Mouse (Mus musculus) liver, postnatal 0 days (tissue): Measurements from ENCODE around the gene Grid2. TPM values are rescaled to one million over a fixed set of nuclear protein-coding genes. Genes with fewer than 3 reads are reported as not detected.

Source experiments
- ATAC-seq: fragments of 200-750 bp; cut with Nextera tagmentation; 2 replicates; pipeline ENCODE4 v1.8.0; 2017; ENCODE audit warnings: mild to moderate bottlenecking, moderate library complexity
- DNase-seq: peaks from one replicate; pipeline ENCODE4 v3.0.0-alpha.2; 2016
- H3K27ac ChIP-seq: fragments of 300-500 bp; sonication (generic); 2 replicates; pipeline ENCODE4 v1.5.1; 2014; ENCODE audit warnings: antibody characterized with exemption, moderate library complexity, mild to moderate bottlenecking, low read depth
- H3K27me3 ChIP-seq: fragments of 300-500 bp; sonication (generic); 2 replicates; pipeline ENCODE4 v1.6.1; 2014; ENCODE audit warnings: low read length, control low read depth, mixed read lengths; ENCODE audit not compliant: insufficient read depth
- H3K36me3 ChIP-seq: fragments of 300-500 bp; sonication (generic); replicated peaks from 2 replicates; pipeline ENCODE4 v1.6.1; 2014; ENCODE audit warnings: mild to moderate bottlenecking, control low read depth, low read length, moderate library complexity, mixed read lengths; ENCODE audit not compliant: insufficient read depth
- H3K4me1 ChIP-seq: fragments of 300-500 bp; sonication (generic); 2 replicates; pipeline ENCODE4 v1.6.1; 2014; ENCODE audit warnings: antibody characterized with exemption, mild to moderate bottlenecking, control low read depth; ENCODE audit not compliant: insufficient read depth
- H3K4me2 ChIP-seq: fragments of 300-500 bp; sonication (generic); 2 replicates; pipeline ENCODE4 v1.6.1; 2014; ENCODE audit warnings: low read depth, mild to moderate bottlenecking, low read length, moderate library complexity, mixed read lengths
- H3K4me3 ChIP-seq: fragments of 300-500 bp; sonication (generic); 2 replicates; pipeline ENCODE4 v1.5.1; 2014; ENCODE audit warnings: low read depth, low read length
- H3K9ac ChIP-seq: fragments of 300-500 bp; sonication (generic); replicated peaks from 2 replicates; pipeline ENCODE4 v1.6.1; 2014; ENCODE audit warnings: mild to moderate bottlenecking, moderate library complexity
- H3K9me3 ChIP-seq: fragments of 300-500 bp; sonication (generic); 2 replicates; pipeline ENCODE4 v1.6.1; 2016; ENCODE audit warnings: mild to moderate bottlenecking, control low read depth, low read length, mixed read lengths
- CTCF ChIP-seq: sonication (generic); IDR thresholded peaks from 2 replicates; pipeline ENCODE4 v1.5.1; 2016; ENCODE audit warnings: antibody characterized with exemption, low read depth
- EP300 ChIP-seq: IDR thresholded peaks from 2 replicates; pipeline ENCODE4 v1.6.1; 2016; ENCODE audit warnings: antibody characterized with exemption, low read depth, mild to moderate bottlenecking
- WGBS: fragments of 180-500 bp; shearing (Covaris S2); extraction: QIAGEN DNeasy Blood & Tissue Kit; methylation state at CpG from one replicate; pipeline ENCODE4 v1.1.7; 2014; ENCODE audit not compliant: insufficient replicate concordance; 5-methylcytosine and 5-hydroxymethylcytosine counted together
- polyA plus RNA-seq: library from polyadenylated mRNA; unstranded; fragments of >200 nt; fragmentation: Nextera tagmentation; extraction: Ambion mirVana; gene quantifications from 2 replicates; pipeline ENCODE4 v1.2.1, GENCODE M21; 2015

Grid2 gene
- polyA plus RNA-seq, 1 experiment from 2014 or later: not detected

DNA sequence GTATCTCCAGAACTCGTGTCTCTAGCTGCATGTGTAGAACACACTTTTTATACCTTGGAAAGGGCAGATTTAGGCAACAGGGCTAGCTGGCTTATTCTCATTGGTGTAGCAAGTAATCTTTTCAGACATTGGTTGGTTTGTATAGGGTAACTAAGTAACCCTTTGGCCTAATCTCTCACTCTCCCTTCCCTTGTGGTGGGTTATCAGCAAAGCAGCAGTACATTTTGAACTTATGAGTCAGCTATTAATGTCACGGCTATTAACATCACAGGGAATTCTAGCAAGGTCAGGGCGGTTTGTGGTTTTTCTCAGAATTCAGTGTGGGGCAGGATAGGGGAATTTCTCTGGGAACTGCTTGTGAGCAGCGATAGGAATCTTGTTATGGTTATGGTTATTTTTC, 1007.8 kb downstream of the Grid2 start:
- ATAC-seq (no peak), DNase-seq (no peak)
- Histone ChIP-seq H3K4me2 (no peak overlapping the region), H3K4me3 (no peak overlapping the region), H3K27me3 (no peaks in the 10 kb centered on the region), H3K9ac (no peak overlapping the region), H3K9me3 (no peaks in the 10 kb centered on the region), H3K36me3 (no peaks in the 10 kb centered on the region), H3K4me1 (no peaks in the 10 kb centered on the region), H3K27ac (no peak overlapping the region)
- TF ChIP-seq CTCF: no peak
- TF ChIP-seq EP300: no peak
- WGBS: 67% methylated on average over 4 of the region's 4 CpGs

DNA sequence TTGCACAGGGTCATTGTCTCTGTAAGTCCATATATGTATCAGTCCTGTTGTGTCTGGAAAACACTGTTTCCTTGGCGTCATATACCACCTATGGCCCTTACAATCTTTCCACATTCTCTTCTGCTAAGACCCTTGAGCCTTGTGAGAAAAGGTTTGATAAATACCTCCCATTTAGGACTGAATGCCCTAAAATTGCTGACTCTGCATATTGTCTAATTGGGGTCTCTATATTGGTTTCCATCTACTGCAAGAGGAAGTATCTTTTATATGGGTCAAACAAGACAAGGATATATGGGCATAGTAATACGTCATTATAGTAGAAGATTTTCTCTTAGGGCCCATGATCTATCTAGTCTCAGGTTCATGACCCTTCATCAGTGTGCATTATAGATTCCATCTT, 1008.5 kb downstream of the Grid2 start:
- DNase-seq: no peak
- 82% methylated on average over 2 of the region's 2 CpGs for WGBS
- Histone ChIP-seq H3K9me3 (no peaks in the 10 kb centered on the region), H3K27ac (no peak overlapping the region), H3K27me3 (no peaks in the 10 kb centered on the region), H3K9ac (no peak overlapping the region), H3K4me2 (no peak overlapping the region), H3K36me3 (no peaks in the 10 kb centered on the region), H3K4me1 (no peaks in the 10 kb centered on the region), H3K4me3 (no peak overlapping the region)
- no peak for ATAC-seq
- TF ChIP-seq CTCF (no peak), EP300 (no peak)

DNA sequence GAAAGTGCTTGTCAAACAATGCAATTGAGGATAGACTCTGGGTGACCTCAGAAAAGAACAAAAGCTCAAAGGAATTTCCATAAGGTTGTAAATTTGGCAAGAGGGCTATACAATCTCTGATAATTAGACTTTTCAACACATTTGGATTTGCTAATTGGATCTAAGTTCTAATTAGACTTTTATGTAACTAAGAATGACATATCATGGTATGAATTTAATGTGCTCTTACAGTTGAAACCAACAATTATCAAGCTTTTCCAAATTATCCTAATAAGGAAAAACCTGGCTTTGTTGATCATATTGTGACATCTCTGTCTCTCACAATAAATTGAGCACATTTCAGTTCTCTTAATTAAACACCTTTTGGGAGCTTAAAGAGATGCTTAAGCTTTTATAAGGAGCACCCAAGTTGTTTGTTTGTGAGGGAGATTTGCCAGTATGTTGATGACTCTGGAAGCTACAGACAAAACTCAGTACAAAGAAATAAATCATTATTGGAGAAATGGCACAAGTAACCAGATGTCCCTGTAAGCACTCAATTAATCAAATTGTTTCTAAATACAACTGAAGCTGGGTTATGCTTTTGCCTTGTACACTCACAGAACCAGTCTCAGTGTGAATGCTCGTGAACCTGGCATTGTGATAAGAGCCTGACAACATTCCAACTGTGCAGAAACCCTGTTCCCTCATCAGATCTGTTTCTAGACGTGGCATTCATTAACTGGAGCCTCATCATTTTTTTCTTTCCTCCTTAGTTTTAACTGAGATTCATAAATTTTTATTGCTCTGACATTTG, 1018.8 kb downstream of the Grid2 start:
- Histone ChIP-seq H3K9ac (no peak overlapping the region), H3K4me3 (no peak overlapping the region), H3K27ac (no peak overlapping the region), H3K4me1 (no peaks in the 10 kb centered on the region), H3K4me2 (no peak overlapping the region), H3K9me3 (no peaks in the 10 kb centered on the region), H3K27me3 (no peaks in the 10 kb centered on the region), H3K36me3 (no peaks in the 10 kb centered on the region)
- TF ChIP-seq CTCF (no peak), EP300 (no peak)
- no peak for DNase-seq
- 41% methylated on average over 2 of the region's 2 CpGs for WGBS
- no peak for ATAC-seq

DNA sequence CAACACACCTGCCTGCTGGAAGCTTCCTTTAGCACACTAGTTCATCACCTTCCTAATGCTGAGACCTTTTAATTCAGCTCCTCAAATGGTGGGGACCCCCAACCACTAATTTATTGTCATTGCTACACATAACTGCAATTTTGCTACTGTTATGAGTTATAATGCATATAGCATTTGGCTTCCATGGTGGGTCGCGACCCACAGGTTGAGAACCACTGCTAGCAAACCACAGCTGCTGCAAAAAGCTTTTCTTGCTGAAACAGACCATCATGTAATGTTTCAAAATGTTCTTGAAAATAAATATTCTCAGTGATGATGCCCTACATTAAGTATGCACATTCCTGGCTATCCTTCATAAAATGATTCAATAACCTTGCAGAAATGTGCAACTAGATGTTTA, 1024.3 kb downstream of the Grid2 start:
- Histone ChIP-seq H3K4me3 (no peak overlapping the region), H3K36me3 (no peaks in the 10 kb centered on the region), H3K9ac (no peak overlapping the region), H3K4me2 (no peak overlapping the region), H3K4me1 (no peaks in the 10 kb centered on the region), H3K27ac (no peak overlapping the region), H3K27me3 (no peaks in the 10 kb centered on the region), H3K9me3 (no peaks in the 10 kb centered on the region)
- TF ChIP-seq EP300 (no peak), CTCF (no peak)
- ATAC-seq (no peak), DNase-seq (no peak)
- 71% methylated on average over 2 of the region's 2 CpGs for WGBS

DNA sequence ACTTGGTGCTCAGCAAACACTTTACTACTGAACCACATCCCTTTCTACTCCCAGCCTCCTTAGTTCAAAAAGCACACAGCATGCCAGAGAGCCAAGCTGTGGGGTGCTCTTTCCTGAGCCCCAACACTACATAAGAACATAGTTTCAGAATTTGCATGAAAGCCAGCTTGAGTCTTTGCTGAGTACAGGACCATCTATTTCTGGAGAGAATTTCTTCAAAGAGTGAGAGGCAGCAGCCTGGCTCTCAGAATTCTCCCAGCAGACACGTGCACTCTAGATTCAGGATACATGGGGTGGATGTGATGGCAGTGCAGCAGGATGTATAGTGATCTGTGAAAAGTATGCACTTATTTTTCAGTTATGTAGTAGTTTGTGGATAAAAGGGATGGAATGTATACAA, 1038.1 kb downstream of the Grid2 start:
- ATAC-seq (no peak), DNase-seq (no peak)
- H3K4me2 ChIP-seq: no peak overlapping the region
- 76% methylated on average over 1 of the region's 1 CpGs for WGBS
- H3K27me3 ChIP-seq: no peaks in the 10 kb centered on the region
- no peaks in the 10 kb centered on the region for H3K9me3 ChIP-seq
- H3K27ac ChIP-seq: no peak overlapping the region
- H3K9ac ChIP-seq: no peak overlapping the region
- H3K36me3 ChIP-seq: no peaks in the 10 kb centered on the region
- H3K4me1 ChIP-seq: no peaks in the 10 kb centered on the region
- TF ChIP-seq EP300: no peak
- no peak for TF ChIP-seq CTCF
- no peak overlapping the region for H3K4me3 ChIP-seq

DNA sequence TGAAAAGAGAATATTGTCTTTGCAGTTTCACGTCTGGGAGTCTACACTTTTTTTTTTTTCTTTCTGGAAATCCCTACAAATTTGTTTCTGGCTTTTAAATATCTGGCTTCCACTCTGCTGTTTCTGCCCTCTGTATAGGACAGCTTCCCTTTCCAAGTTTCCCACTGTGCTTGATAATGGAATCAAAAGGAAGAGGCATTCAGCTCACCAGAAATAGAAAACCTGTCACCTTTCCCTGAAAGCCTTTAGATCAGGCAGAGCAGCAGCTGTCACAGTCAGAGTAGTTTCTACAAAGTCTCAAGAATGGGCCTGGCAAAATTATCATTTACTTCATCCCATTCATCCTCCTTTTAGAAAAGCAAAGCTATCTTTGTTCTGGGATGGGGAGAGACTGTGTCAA, 1042.0 kb downstream of the Grid2 start:
- ATAC-seq: no peak
- WGBS: 69% methylated on average over 1 of the region's 1 CpGs
- Histone ChIP-seq H3K4me3 (no peak overlapping the region), H3K9me3 (no peaks in the 10 kb centered on the region), H3K27me3 (no peaks in the 10 kb centered on the region), H3K27ac (no peak overlapping the region), H3K4me2 (no peak overlapping the region), H3K36me3 (no peaks in the 10 kb centered on the region), H3K9ac (no peak overlapping the region), H3K4me1 (no peaks in the 10 kb centered on the region)
- TF ChIP-seq EP300 (no peak), CTCF (no peak)
- no peak for DNase-seq
